Mouse (Mus musculus): Measurements from ENCODE around the gene Ssbp2.

Ssbp2 gene

GRCm38 (mm10) chr13:91725130-91725529 is 265.0 kb downstream of the Ssbp2 start:
- DNase-seq (ENCODE audit: low spot score in 2 of 2): no peak

- no peak for DNase-seq (ENCODE audit: low spot score in 2 of 2)
These were observed 267.8 kb downstream of the Ssbp2 start for GRCm38 (mm10) chr13:91727899-91728298.

DNA sequence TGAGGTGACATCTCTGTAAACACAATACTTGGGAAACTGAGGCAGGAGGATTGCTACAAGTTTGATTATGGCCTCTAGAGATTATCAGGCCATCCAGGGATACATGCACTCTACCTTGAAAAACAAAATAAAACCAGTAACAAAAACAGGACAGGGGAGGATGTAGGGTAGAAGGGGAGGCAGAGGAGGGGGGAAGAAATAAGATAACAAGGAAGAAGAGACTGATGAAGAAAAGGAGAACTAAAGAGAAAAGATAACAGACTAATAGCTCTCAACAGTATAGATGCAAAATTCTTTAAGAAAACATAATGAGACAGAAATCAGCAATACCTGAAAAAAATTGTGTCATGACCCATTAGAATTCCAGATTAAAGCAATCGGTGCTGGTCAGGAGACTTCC is 277.1 kb downstream of the Ssbp2 start:
- DNase-seq (ENCODE audit: low spot score in 2 of 2): no peak

GRCm38 (mm10) chr13:91740851-91741250 is 280.8 kb downstream of the Ssbp2 start:
- no peak for DNase-seq (ENCODE audit: low spot score in 2 of 2)

GRCm38 (mm10) chr13:91741280-91742047 is 281.4 kb downstream of the Ssbp2 start, which contains the start of gene Acot12:
Gene Acot12 (plus strand): TSS chr13:91741512.
- DNase-seq (ENCODE audit: low spot score in 2 of 2): no peak

GRCm38 (mm10) chr13:91743180-91743579 is 283.1 kb downstream of the Ssbp2 start:
- no peak for DNase-seq (ENCODE audit: low spot score in 2 of 2)

- DNase-seq (ENCODE audit: low spot score in 2 of 2): no peak
These were observed 286.4 kb downstream of the Ssbp2 start for GRCm38 (mm10) chr13:91746470-91746869.

DNA sequence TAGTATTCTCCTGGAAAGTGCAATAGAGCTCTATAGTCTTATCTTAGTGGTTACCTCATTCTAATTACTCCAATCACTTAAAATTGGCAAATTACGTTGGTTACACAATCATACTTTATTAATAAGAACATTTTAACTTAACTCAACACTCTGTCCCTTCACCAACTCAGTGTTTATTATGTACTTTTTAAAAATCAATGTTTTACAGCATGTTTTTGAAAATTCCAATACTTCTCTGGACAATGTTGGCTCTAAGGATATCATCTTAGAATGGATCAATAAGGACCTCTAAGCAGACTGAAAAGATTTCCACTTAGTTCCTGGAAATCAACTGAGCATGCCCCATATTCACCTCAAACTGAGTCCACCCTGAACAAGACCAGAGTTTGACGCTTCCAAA is 288.3 kb downstream of the Ssbp2 start:
- no peak for DNase-seq (ENCODE audit: low spot score in 2 of 2)

DNA sequence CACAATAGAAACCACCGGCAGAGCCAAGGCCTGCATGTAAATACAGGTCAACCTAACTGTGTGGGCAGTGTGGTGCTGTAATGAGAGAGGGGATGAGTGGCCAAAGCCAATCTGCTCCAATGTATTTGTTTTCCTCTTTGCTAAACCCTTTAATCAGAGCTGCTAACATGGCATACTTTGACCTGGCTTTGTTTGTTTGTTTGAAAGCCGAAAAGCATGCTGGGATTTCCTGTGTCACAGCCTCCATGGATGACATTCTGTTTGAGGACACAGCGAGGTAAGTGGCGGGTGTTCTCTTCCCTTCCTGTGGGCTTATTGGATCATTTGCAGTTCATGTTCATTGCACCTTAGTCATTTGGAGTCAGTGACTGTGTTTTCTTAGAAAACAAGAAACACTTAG is 289.9 kb downstream of the Ssbp2 start:
- DNase-seq (ENCODE audit: low spot score in 2 of 2): no peak

All from spleen, postnatal 4 days (tissue).